Mouse (Mus musculus) forebrain, embryonic 11.5 days (tissue): ENCODE data around the gene Mertk. TPM values are rescaled to one million over a fixed set of nuclear protein-coding genes. Genes with fewer than 3 reads are reported as not detected.

Experiments
- ATAC-seq: fragments of 200-750 bp; cut with Nextera tagmentation; replicated peaks from 2 replicates; pipeline ENCODE4 v1.8.0; 2017; ENCODE audit warnings: moderate TSS enrichment; ENCODE audit not compliant: low FRiP score
- DNase-seq: peaks from one replicate; pipeline ENCODE4 v3.0.0-alpha.2; 2017; ENCODE audit warnings: low spot score
- H3K27ac ChIP-seq: fragments of 300-500 bp; sonication (generic); 2 replicates; pipeline ENCODE4 v1.5.1; 2014; ENCODE audit warnings: low read depth, low read length
- H3K27me3 ChIP-seq: fragments of 300-500 bp; sonication (generic); 2 replicates; pipeline ENCODE4 v1.6.1; 2014; ENCODE audit warnings: mild to moderate bottlenecking, low read length, mixed read lengths; ENCODE audit not compliant: control insufficient read depth, insufficient read depth
- H3K36me3 ChIP-seq: fragments of 300-500 bp; sonication (generic); 2 replicates; pipeline ENCODE4 v1.6.1; 2014; ENCODE audit warnings: mild to moderate bottlenecking, low read length, moderate library complexity, mixed read lengths; ENCODE audit not compliant: control insufficient read depth, insufficient read depth
- H3K4me1 ChIP-seq: fragments of 300-500 bp; sonication (generic); replicated peaks from 2 replicates; pipeline ENCODE4 v1.6.1; 2014; ENCODE audit warnings: low read length, mixed read lengths; ENCODE audit not compliant: control insufficient read depth, insufficient read depth
- H3K4me2 ChIP-seq: fragments of 300-500 bp; sonication (generic); 2 replicates; pipeline ENCODE4 v1.6.1; 2014; ENCODE audit warnings: low read depth, mild to moderate bottlenecking, low read length, moderate library complexity, mixed read lengths; ENCODE audit not compliant: severe bottlenecking
- H3K4me3 ChIP-seq: fragments of 300-500 bp; sonication (generic); 2 replicates; pipeline ENCODE4 v1.5.1; 2014; ENCODE audit warnings: low read depth, low read length
- H3K9ac ChIP-seq: fragments of 300-500 bp; sonication (generic); 2 replicates; pipeline ENCODE4 v1.6.1; 2014; ENCODE audit warnings: low read length
- H3K9me3 ChIP-seq: fragments of 300-500 bp; sonication (generic); 2 replicates; pipeline ENCODE4 v1.6.1; 2016; ENCODE audit warnings: low read length, mixed read lengths; ENCODE audit not compliant: control insufficient read depth
- WGBS: fragments of 180-500 bp; shearing (Covaris S2); extraction: QIAGEN DNeasy Blood & Tissue Kit; methylation state at CpG from one replicate; pipeline ENCODE4 v1.1.7; 2014; 5-methylcytosine and 5-hydroxymethylcytosine counted together
- polyA plus RNA-seq: library from polyadenylated mRNA; unstranded; fragments of >200 nt; fragmentation: Nextera tagmentation; extraction: Ambion mirVana; gene quantifications from 2 replicates; pipeline ENCODE4 v1.2.1, GENCODE M21; 2014

Gene Mertk
- polyA plus RNA-seq, 1 experiment from 2014 or later, result 4.4 TPM

- 63% methylated on average over 12 of the region's 12 CpGs for WGBS
- H3K27me3 ChIP-seq, result no peaks in the 10 kb centered on the region
- no peak overlapping the region for H3K27ac ChIP-seq
- no peak overlapping the region for H3K9ac ChIP-seq
- H3K9me3 ChIP-seq, result no peaks in the 10 kb centered on the region
- H3K4me1 ChIP-seq, result no peaks in the 10 kb centered on the region; the same call in 1 of the 2 replicates
- H3K36me3 ChIP-seq, result no peaks in the 10 kb centered on the region
- no peak for DNase-seq
- no peak overlapping the region for H3K4me3 ChIP-seq
- H3K4me2 ChIP-seq, result no peak overlapping the region
- no peak for ATAC-seq
Measured at GRCm38 (mm10) chr2:128745879-128746620, 47.3 kb downstream of the Mertk start.

DNA sequence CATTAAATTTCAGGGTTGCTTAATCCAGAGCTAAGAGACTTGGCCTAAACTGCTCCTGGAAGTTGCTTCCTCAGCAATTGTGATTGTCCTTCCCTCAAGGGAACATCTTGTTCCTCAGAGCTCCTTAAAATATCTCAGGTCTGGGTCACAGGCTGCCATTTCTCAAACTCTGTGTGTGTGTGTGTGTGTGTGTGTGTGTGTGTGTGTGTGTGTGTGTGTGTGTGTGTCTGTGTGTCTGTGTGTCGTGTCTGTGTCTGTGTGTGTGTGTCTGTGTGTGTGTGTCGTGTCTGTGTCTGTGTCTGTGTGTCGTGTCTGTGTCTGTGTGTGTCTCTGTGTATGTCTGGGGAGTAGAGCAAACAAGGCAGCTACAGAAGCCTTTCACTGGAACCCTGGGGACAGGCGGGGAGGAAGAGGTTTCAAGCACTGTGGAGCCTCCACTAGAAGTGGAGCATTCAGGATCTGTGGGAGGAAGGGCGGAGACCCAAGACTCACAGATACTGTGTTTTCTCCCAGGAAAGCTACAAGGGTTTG, 47.9 kb downstream of the Mertk start:
- DNase-seq, result no peak
- Histone ChIP-seq H3K27me3 (no peaks in the 10 kb centered on the region), H3K4me2 (no peak overlapping the region), H3K4me3 (no peak overlapping the region), H3K9ac (no peak overlapping the region), H3K9me3 (no peaks in the 10 kb centered on the region), H3K36me3 (no peaks in the 10 kb centered on the region), H3K27ac (no peak overlapping the region), H3K4me1 (no peaks in the 10 kb centered on the region; the same call in 1 of the 2 replicates)
- 86% methylated on average over 5 of the region's 5 CpGs for WGBS
- ATAC-seq, result no peak

GRCm38 (mm10) chr2:128747433-128748028, 48.8 kb downstream of the Mertk start:
- Histone ChIP-seq H3K4me1 (no peaks in the 10 kb centered on the region; the same call in 1 of the 2 replicates), H3K27ac (no peak overlapping the region), H3K36me3 (no peaks in the 10 kb centered on the region), H3K9ac (no peak overlapping the region), H3K9me3 (no peaks in the 10 kb centered on the region), H3K27me3 (no peaks in the 10 kb centered on the region), H3K4me2 (no peak overlapping the region), H3K4me3 (no peak overlapping the region)
- DNase-seq (no peak), ATAC-seq (no peak)
- 82% methylated on average over 8 of the region's 8 CpGs for WGBS

- no peaks in the 10 kb centered on the region for H3K9me3 ChIP-seq
- no peaks in the 10 kb centered on the region for H3K36me3 ChIP-seq
- H3K4me1 ChIP-seq, result no peaks in the 10 kb centered on the region; the same call in 1 of the 2 replicates
- H3K9ac ChIP-seq, result no peak overlapping the region
- H3K4me3 ChIP-seq, result no peak overlapping the region
- ATAC-seq, result no peak
- H3K4me2 ChIP-seq, result no peak overlapping the region
- WGBS, result 65% methylated on average over 6 of the region's 6 CpGs
- H3K27me3 ChIP-seq, result no peaks in the 10 kb centered on the region
- DNase-seq, result no peak
- no peak overlapping the region for H3K27ac ChIP-seq
Measured at GRCm38 (mm10) chr2:128748171-128748570, 49.4 kb downstream of the Mertk start.

GRCm38 (mm10) chr2:128751030-128751429, 52.3 kb downstream of the Mertk start:
- 91% methylated on average over 6 of the region's 6 CpGs for WGBS

GRCm38 (mm10) chr2:128753295-128753873, 54.6 kb downstream of the Mertk start:
- Histone ChIP-seq H3K36me3 (no peaks in the 10 kb centered on the region), H3K4me2 (no peak overlapping the region), H3K9me3 (no peaks in the 10 kb centered on the region), H3K9ac (no peak overlapping the region), H3K27me3 (no peaks in the 10 kb centered on the region), H3K4me1 (no peaks in the 10 kb centered on the region), H3K27ac (no peak overlapping the region), H3K4me3 (no peak overlapping the region)
- DNase-seq, result no peak
- ATAC-seq, result no peak
- 83% methylated on average over 6 of the region's 6 CpGs for WGBS

More at GRCm38 (mm10) chr2:128751030-128751429, 52.3 kb downstream of the Mertk start:
- Histone ChIP-seq H3K9me3 (no peaks in the 10 kb centered on the region), H3K36me3 (no peaks in the 10 kb centered on the region), H3K9ac (no peak overlapping the region), H3K4me3 (no peak overlapping the region), H3K4me2 (no peak overlapping the region), H3K4me1 (no peaks in the 10 kb centered on the region; the same call in 1 of the 2 replicates), H3K27ac (no peak overlapping the region), H3K27me3 (no peaks in the 10 kb centered on the region)
- ATAC-seq (no peak), DNase-seq (no peak)

DNA sequence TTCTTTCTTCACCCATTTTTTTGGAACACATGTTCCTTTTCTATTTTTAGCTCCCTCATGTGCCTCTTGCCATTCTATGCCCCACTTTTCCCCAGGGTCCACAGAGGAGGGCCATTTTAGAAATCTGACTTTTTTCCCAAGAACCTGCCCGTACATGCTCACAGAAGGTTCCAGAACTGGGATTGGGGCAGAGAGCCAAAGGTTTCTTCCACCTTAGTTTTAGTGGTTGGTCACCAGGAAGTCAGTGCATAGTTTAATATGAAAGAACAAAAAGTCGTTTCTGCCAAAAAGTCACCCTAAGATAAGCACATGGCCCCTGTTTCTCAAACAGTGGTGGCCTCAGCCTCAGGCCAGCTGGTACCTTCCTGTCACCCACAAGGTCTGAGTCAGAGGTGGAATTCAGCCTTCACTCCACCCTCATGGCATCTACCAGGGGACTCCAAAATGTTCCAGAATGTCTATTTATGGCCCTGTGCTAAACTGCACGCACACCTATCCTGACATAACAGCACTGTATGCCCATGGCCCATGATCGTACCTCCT, 56.5 kb downstream of the Mertk start:
- DNase-seq (no peak), ATAC-seq (no peak)
- Histone ChIP-seq H3K27me3 (no peaks in the 10 kb centered on the region), H3K9ac (no peak overlapping the region), H3K4me2 (no peak overlapping the region), H3K4me3 (no peak overlapping the region), H3K36me3 (no peaks in the 10 kb centered on the region), H3K9me3 (no peaks in the 10 kb centered on the region), H3K4me1 (no peaks in the 10 kb centered on the region), H3K27ac (no peak overlapping the region)
- WGBS, result 87% methylated on average over 4 of the region's 4 CpGs

- H3K27me3 ChIP-seq, result no peaks in the 10 kb centered on the region
- ATAC-seq, result no peak
- H3K27ac ChIP-seq, result no peak overlapping the region
- H3K9ac ChIP-seq, result no peak overlapping the region
- H3K4me1 ChIP-seq, result no peaks in the 10 kb centered on the region
- H3K36me3 ChIP-seq, result no peaks in the 10 kb centered on the region
- WGBS, result 70% methylated on average over 10 of the region's 10 CpGs
- no peak for DNase-seq
- no peaks in the 10 kb centered on the region for H3K9me3 ChIP-seq
- no peak overlapping the region for H3K4me2 ChIP-seq
- no peak overlapping the region for H3K4me3 ChIP-seq
Measured at GRCm38 (mm10) chr2:128758724-128759340, 60.1 kb downstream of the Mertk start.
